Mouse (Mus musculus): Measurements from ENCODE around the gene Mgll. TPM values are rescaled to one million over a fixed set of nuclear protein-coding genes. Genes with fewer than 3 reads are reported as not detected.

Mgll gene
- polyA plus RNA-seq, 1 experiment from 2014 or later = 29.1 TPM

DNA sequence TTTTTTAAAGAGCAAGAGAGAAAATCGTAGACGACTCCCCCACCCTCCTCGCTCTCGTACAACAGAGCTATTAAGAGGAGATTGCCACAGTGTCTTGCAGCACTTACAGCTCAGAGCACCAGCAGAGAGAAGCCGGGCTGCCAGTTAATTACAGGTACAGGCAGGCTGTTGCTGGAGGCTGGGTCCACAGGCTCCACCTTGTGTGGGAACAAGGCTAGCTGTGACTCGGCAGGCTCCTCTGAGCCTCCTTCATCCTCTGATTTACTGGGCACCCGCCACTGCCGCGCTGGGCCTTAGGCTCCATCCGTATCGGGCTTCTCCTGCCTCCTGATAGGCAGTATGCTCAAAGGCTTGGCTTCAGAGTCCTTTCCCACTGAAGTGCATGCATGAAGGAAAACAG, 64.0 kb downstream of the Mgll start:
- DNase-seq (ENCODE audit: low spot score) = peak; percentile 47
- H3K27ac ChIP-seq (replicated peaks; ENCODE audit: low read depth, low read length) = no peak overlapping the region
- ATAC-seq (ENCODE audit: low read depth) = no peak
- peaks cover 43% of the 10 kb centered on the region for H3K4me1 ChIP-seq (ENCODE audit: control insufficient read depth, insufficient read depth, low read length)
- no peak overlapping the region for H3K4me2 ChIP-seq (ENCODE audit: low read depth, low read length)
- 51% methylated on average over 11 of the region's 11 CpGs for WGBS
- H3K4me3 ChIP-seq (ENCODE audit: low read depth, low read length) = no peak overlapping the region
- no peaks in the 10 kb centered on the region for H3K9me3 ChIP-seq (ENCODE audit: control insufficient read depth, low read length)
- H3K9ac ChIP-seq (ENCODE audit: low read depth, low read length) = no peak overlapping the region
- H3K36me3 ChIP-seq (ENCODE audit: control insufficient read depth, insufficient read depth, low read length) = no peaks in the 10 kb centered on the region
- no peaks in the 10 kb centered on the region for H3K27me3 ChIP-seq (replicated peaks; ENCODE audit: control insufficient read depth, insufficient read depth, low read length)

- Histone ChIP-seq H3K36me3 (ENCODE audit: control insufficient read depth, insufficient read depth, low read length) (no peaks in the 10 kb centered on the region), H3K27me3 (replicated peaks; ENCODE audit: control insufficient read depth, insufficient read depth, low read length) (no peaks in the 10 kb centered on the region), H3K4me3 (ENCODE audit: low read depth, low read length) (no peak overlapping the region), H3K9ac (ENCODE audit: low read depth, low read length) (no peak overlapping the region), H3K27ac (replicated peaks; ENCODE audit: low read depth, low read length) (no peak overlapping the region), H3K9me3 (ENCODE audit: control insufficient read depth, low read length) (no peaks in the 10 kb centered on the region), H3K4me2 (ENCODE audit: low read depth, low read length) (no peak overlapping the region), H3K4me1 (ENCODE audit: control insufficient read depth, insufficient read depth, low read length) (peaks cover 13% of the 10 kb centered on the region)
- ATAC-seq (ENCODE audit: low read depth) (no peak), DNase-seq (ENCODE audit: low spot score) (no peak)
- 56% methylated on average over 9 of the region's 9 CpGs for WGBS
These were observed 67.1 kb downstream of the Mgll start for GRCm38 (mm10) chr6:88791299-88791698.

- Histone ChIP-seq H3K4me3 (ENCODE audit: low read depth, low read length) (no peak overlapping the region), H3K27me3 (replicated peaks; ENCODE audit: control insufficient read depth, insufficient read depth, low read length) (no peaks in the 10 kb centered on the region), H3K36me3 (ENCODE audit: control insufficient read depth, insufficient read depth, low read length) (no peaks in the 10 kb centered on the region), H3K4me1 (ENCODE audit: control insufficient read depth, insufficient read depth, low read length) (peaks cover 6% of the 10 kb centered on the region), H3K27ac (replicated peaks; ENCODE audit: low read depth, low read length) (no peak overlapping the region), H3K9ac (ENCODE audit: low read depth, low read length) (no peak overlapping the region), H3K9me3 (ENCODE audit: control insufficient read depth, low read length) (no peaks in the 10 kb centered on the region), H3K4me2 (ENCODE audit: low read depth, low read length) (no peak overlapping the region)
- DNase-seq (ENCODE audit: low spot score) (no peak), ATAC-seq (ENCODE audit: low read depth) (no peak)
- WGBS = 43% methylated on average over 7 of the region's 7 CpGs
These were observed 68.0 kb downstream of the Mgll start for GRCm38 (mm10) chr6:88792147-88792691.

DNA sequence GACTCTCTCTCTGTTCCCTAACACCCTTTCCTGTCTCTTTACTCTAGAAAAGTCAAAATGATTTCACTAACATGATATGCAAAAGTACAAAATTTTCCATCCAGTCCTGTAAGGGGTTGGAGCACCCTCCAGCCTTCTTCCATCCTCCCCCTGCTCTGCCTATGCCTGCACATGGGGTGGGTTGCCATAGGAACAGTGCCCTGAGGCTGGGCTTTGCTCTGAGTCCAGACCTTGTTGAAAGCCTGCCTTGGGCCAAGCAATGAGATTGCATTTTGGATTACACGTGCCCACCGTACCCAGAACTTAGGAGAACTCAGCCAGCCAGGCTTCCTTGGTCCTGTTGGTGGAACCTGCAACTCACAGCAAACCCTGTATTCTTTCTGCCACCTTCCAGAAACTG, 69.0 kb downstream of the Mgll start:
- 36% methylated on average over 2 of the region's 2 CpGs for WGBS
- H3K4me2 ChIP-seq (ENCODE audit: low read depth, low read length) = no peak overlapping the region
- DNase-seq (ENCODE audit: low spot score) (no peak), ATAC-seq (ENCODE audit: low read depth) (no peak)
- H3K4me3 ChIP-seq (ENCODE audit: low read depth, low read length) = no peak overlapping the region
- H3K36me3 ChIP-seq (ENCODE audit: control insufficient read depth, insufficient read depth, low read length) = no peaks in the 10 kb centered on the region
- no peaks in the 10 kb centered on the region for H3K9me3 ChIP-seq (ENCODE audit: control insufficient read depth, low read length)
- no peaks in the 10 kb centered on the region for H3K27me3 ChIP-seq (replicated peaks; ENCODE audit: control insufficient read depth, insufficient read depth, low read length)
- H3K27ac ChIP-seq (replicated peaks; ENCODE audit: low read depth, low read length) = 0 out of 2 replicates have a peak overlapping the region, but pooled peaks have one; percentile 28
- no peaks in the 10 kb centered on the region for H3K4me1 ChIP-seq (ENCODE audit: control insufficient read depth, insufficient read depth, low read length)
- no peak overlapping the region for H3K9ac ChIP-seq (ENCODE audit: low read depth, low read length)

DNA sequence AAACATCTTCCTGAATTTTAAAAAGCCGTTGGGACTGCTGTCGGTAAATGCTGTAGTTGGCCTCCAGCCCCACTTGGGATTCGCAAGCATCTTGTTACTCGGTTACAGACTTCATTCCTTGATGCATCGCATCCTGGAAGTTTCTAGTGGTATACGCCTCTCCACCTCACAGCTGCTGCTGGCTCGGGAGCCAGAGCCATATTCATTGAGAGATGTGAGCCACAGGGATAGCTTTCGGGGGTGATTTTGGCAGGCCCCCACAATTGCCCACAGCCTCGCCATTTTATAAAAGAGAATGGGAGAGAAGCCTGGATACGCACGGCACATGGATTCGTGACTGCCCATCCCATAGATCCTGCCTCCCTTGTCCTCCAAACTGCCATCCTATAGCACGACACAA, 69.7 kb downstream of the Mgll start:
- Histone ChIP-seq H3K4me3 (ENCODE audit: low read depth, low read length) (no peak overlapping the region), H3K27ac (replicated peaks; ENCODE audit: low read depth, low read length) (no peak overlapping the region), H3K36me3 (ENCODE audit: control insufficient read depth, insufficient read depth, low read length) (no peaks in the 10 kb centered on the region), H3K4me2 (ENCODE audit: low read depth, low read length) (no peak overlapping the region), H3K4me1 (ENCODE audit: control insufficient read depth, insufficient read depth, low read length) (no peaks in the 10 kb centered on the region), H3K9me3 (ENCODE audit: control insufficient read depth, low read length) (no peaks in the 10 kb centered on the region), H3K9ac (ENCODE audit: low read depth, low read length) (no peak overlapping the region), H3K27me3 (replicated peaks; ENCODE audit: control insufficient read depth, insufficient read depth, low read length) (no peaks in the 10 kb centered on the region)
- no peak for ATAC-seq (ENCODE audit: low read depth)
- 60% methylated on average over 13 of the region's 13 CpGs for WGBS
- no peak for DNase-seq (ENCODE audit: low spot score)

DNA sequence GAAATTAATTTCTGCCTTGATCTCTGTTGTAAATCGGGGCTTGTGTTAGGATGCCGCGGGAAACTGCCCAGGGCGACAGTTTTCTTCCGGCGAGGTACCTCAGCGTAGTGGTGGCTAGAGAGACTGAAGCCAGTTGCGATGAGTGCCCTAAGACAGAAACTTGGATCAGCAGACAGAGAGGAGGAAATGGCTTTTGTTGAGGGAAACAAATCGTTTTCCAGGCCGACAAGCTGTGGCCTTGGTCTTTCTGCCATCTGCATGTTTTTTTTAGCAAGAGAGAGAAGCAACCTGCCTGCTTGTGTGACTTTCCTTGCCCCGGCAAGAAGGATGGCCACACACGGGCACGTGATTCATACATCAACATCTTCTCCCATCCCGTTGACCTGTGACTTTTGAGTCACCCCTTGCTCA, 70.4 kb downstream of the Mgll start:
- no peak for ATAC-seq (ENCODE audit: low read depth)
- Histone ChIP-seq H3K9me3 (ENCODE audit: control insufficient read depth, low read length) (no peaks in the 10 kb centered on the region), H3K4me2 (ENCODE audit: low read depth, low read length) (no peak overlapping the region), H3K9ac (ENCODE audit: low read depth, low read length) (no peak overlapping the region), H3K4me1 (ENCODE audit: control insufficient read depth, insufficient read depth, low read length) (no peaks in the 10 kb centered on the region), H3K36me3 (ENCODE audit: control insufficient read depth, insufficient read depth, low read length) (no peaks in the 10 kb centered on the region), H3K27me3 (replicated peaks; ENCODE audit: control insufficient read depth, insufficient read depth, low read length) (no peaks in the 10 kb centered on the region), H3K4me3 (ENCODE audit: low read depth, low read length) (no peak overlapping the region), H3K27ac (replicated peaks; ENCODE audit: low read depth, low read length) (no peak overlapping the region)
- 51% methylated on average over 14 of the region's 14 CpGs for WGBS
- no peak for DNase-seq (ENCODE audit: low spot score)

- no peaks in the 10 kb centered on the region for H3K4me1 ChIP-seq (ENCODE audit: control insufficient read depth, insufficient read depth, low read length)
- no peak overlapping the region for H3K27ac ChIP-seq (replicated peaks; ENCODE audit: low read depth, low read length)
- ATAC-seq (ENCODE audit: low read depth) = no peak
- no peaks in the 10 kb centered on the region for H3K36me3 ChIP-seq (ENCODE audit: control insufficient read depth, insufficient read depth, low read length)
- H3K9me3 ChIP-seq (ENCODE audit: control insufficient read depth, low read length) = no peaks in the 10 kb centered on the region
- WGBS = 81% methylated on average over 7 of the region's 7 CpGs
- DNase-seq (ENCODE audit: low spot score) = no peak
- no peak overlapping the region for H3K4me2 ChIP-seq (ENCODE audit: low read depth, low read length)
- no peak overlapping the region for H3K4me3 ChIP-seq (ENCODE audit: low read depth, low read length)
- H3K9ac ChIP-seq (ENCODE audit: low read depth, low read length) = no peak overlapping the region
- H3K27me3 ChIP-seq (replicated peaks; ENCODE audit: control insufficient read depth, insufficient read depth, low read length) = no peaks in the 10 kb centered on the region
These were observed 76.0 kb downstream of the Mgll start for GRCm38 (mm10) chr6:88800191-88800590.

- Histone ChIP-seq H3K9ac (ENCODE audit: low read depth, low read length) (no peak overlapping the region), H3K4me1 (ENCODE audit: control insufficient read depth, insufficient read depth, low read length) (no peaks in the 10 kb centered on the region), H3K27ac (replicated peaks; ENCODE audit: low read depth, low read length) (no peak overlapping the region), H3K4me2 (ENCODE audit: low read depth, low read length) (no peak overlapping the region), H3K27me3 (replicated peaks; ENCODE audit: control insufficient read depth, insufficient read depth, low read length) (no peaks in the 10 kb centered on the region), H3K9me3 (ENCODE audit: control insufficient read depth, low read length) (no peaks in the 10 kb centered on the region), H3K36me3 (ENCODE audit: control insufficient read depth, insufficient read depth, low read length) (no peaks in the 10 kb centered on the region), H3K4me3 (ENCODE audit: low read depth, low read length) (no peak overlapping the region)
- no peak for ATAC-seq (ENCODE audit: low read depth)
- WGBS = 24% methylated on average over 3 of the region's 3 CpGs
- DNase-seq (ENCODE audit: low spot score) = no peak
These were observed 76.5 kb downstream of the Mgll start for GRCm38 (mm10) chr6:88800735-88801134.

- no peaks in the 10 kb centered on the region for H3K4me1 ChIP-seq (ENCODE audit: control insufficient read depth, insufficient read depth, low read length)
- no peaks in the 10 kb centered on the region for H3K27me3 ChIP-seq (replicated peaks; ENCODE audit: control insufficient read depth, insufficient read depth, low read length)
- DNase-seq (ENCODE audit: low spot score) (no peak), ATAC-seq (ENCODE audit: low read depth) (no peak)
- H3K36me3 ChIP-seq (ENCODE audit: control insufficient read depth, insufficient read depth, low read length) = no peaks in the 10 kb centered on the region
- H3K27ac ChIP-seq (replicated peaks; ENCODE audit: low read depth, low read length) = no peak overlapping the region
- H3K9ac ChIP-seq (ENCODE audit: low read depth, low read length) = no peak overlapping the region
- WGBS = 88% methylated on average over 7 of the region's 7 CpGs
- H3K4me2 ChIP-seq (ENCODE audit: low read depth, low read length) = no peak overlapping the region
- H3K9me3 ChIP-seq (ENCODE audit: control insufficient read depth, low read length) = no peaks in the 10 kb centered on the region
- no peak overlapping the region for H3K4me3 ChIP-seq (ENCODE audit: low read depth, low read length)
These were observed 78.8 kb downstream of the Mgll start for GRCm38 (mm10) chr6:88803051-88803450.
